Mouse (Mus musculus) heart, postnatal 4 days (tissue): ENCODE measurements around the gene Elf1. TPM values are rescaled to one million over a fixed set of nuclear protein-coding genes. Genes with fewer than 3 reads are reported as not detected.
A peak's percentile ranks its signal among the peaks of the same experiment; 100 is the strongest.

Experiments used
- DNase-seq: peaks from one replicate; pipeline ENCODE4 v3.0.0; 2021
- total RNA-seq, 2 experiments: library from RNA; stranded (reverse); gene quantifications; 2 replicates each; pipeline ENCODE4 v1.2.3; 2021

Elf1 gene
- total RNA-seq, 2 experiments from 2014 or later, result 20.3 to 22.5 TPM

GRCm38 (mm10) chr14:79490246-79490645, 9.3 kb downstream of the Elf1 start:
- no peak for DNase-seq

- DNase-seq, result no peak
Measured at GRCm38 (mm10) chr14:79494349-79494748, 13.4 kb downstream of the Elf1 start.

GRCm38 (mm10) chr14:79499326-79499725, 18.3 kb downstream of the Elf1 start:
- no peak for DNase-seq

- DNase-seq, result no peak
Measured at GRCm38 (mm10) chr14:79500756-79501155, 19.8 kb downstream of the Elf1 start.

GRCm38 (mm10) chr14:79503371-79504075, 22.5 kb downstream of the Elf1 start:
- peak; percentile 65 for DNase-seq

GRCm38 (mm10) chr14:79504246-79505006, 23.4 kb downstream of the Elf1 start:
- DNase-seq, result no peak

- no peak for DNase-seq
Measured at GRCm38 (mm10) chr14:79506207-79506606, 25.2 kb downstream of the Elf1 start.

GRCm38 (mm10) chr14:79507846-79508245, 26.9 kb downstream of the Elf1 start:
- DNase-seq, result no peak

- DNase-seq, result no peak
Measured at GRCm38 (mm10) chr14:79508662-79509305, 27.8 kb downstream of the Elf1 start.

- no peak for DNase-seq
Measured at GRCm38 (mm10) chr14:79511521-79511920, 30.5 kb downstream of the Elf1 start.

GRCm38 (mm10) chr14:79513951-79514350, 33.0 kb downstream of the Elf1 start:
- no peak for DNase-seq

- DNase-seq, result no peak
Measured at GRCm38 (mm10) chr14:79515100-79515499, 34.1 kb downstream of the Elf1 start.

GRCm38 (mm10) chr14:79515511-79516242, 34.7 kb downstream of the Elf1 start:
- DNase-seq, result no peak

- no peak for DNase-seq
Measured at GRCm38 (mm10) chr14:79516243-79516610, 35.2 kb downstream of the Elf1 start.

- no peak for DNase-seq
Measured at GRCm38 (mm10) chr14:79516751-79517150, 35.8 kb downstream of the Elf1 start.

- no peak for DNase-seq
Measured at GRCm38 (mm10) chr14:79517185-79517740, 36.3 kb downstream of the Elf1 start.

GRCm38 (mm10) chr14:79518123-79518522, 37.1 kb downstream of the Elf1 start:
- DNase-seq, result no peak

GRCm38 (mm10) chr14:79518761-79519662, 38.0 kb downstream of the Elf1 start:
- DNase-seq, result no peak

GRCm38 (mm10) chr14:79519663-79519975, 38.6 kb downstream of the Elf1 start:
- no peak for DNase-seq

GRCm38 (mm10) chr14:79520612-79521011, 39.6 kb downstream of the Elf1 start:
- no peak for DNase-seq

GRCm38 (mm10) chr14:79521056-79521455, 40.1 kb downstream of the Elf1 start:
- DNase-seq, result no peak
